Mouse (Mus musculus) spleen, adult 2 months (tissue): Measurements from ENCODE around the gene Ak1.

Experiments
- CTCF ChIP-seq: fragments of 200-500 bp; IDR thresholded peaks from 2 replicates; pipeline ENCODE4 v1.5.1; 2011; ENCODE audit warnings: mild to moderate bottlenecking, inconsistent platforms; ENCODE audit not compliant: insufficient read depth, insufficient read length, insufficient replicate concordance; ENCODE audit errors: extremely low read depth
- POLR2A ChIP-seq: fragments of 200-500 bp; IDR thresholded peaks from 2 replicates; pipeline ENCODE4 v1.6.1; 2011; ENCODE audit warnings: low read depth, low read length, inconsistent platforms

- TF ChIP-seq POLR2A: no peak
- TF ChIP-seq CTCF: no peak
These were observed 59.5 kb downstream of the Ak1 start for GRCm38 (mm10) chr2:32680961-32681650.
